Mouse (Mus musculus) regulatory T cell (primary cell): ENCODE data around the gene Gje1.

Experiments used
- in situ Hi-C: fragments of 300-600 bp; cut with MboI, MseI; formaldehyde crosslinking; loops from one replicate; pipeline ENCODE4 v1.15.1; 2025; ENCODE audit warnings: high pct_unique_total_duplicates

Gene Gje1

DNA sequence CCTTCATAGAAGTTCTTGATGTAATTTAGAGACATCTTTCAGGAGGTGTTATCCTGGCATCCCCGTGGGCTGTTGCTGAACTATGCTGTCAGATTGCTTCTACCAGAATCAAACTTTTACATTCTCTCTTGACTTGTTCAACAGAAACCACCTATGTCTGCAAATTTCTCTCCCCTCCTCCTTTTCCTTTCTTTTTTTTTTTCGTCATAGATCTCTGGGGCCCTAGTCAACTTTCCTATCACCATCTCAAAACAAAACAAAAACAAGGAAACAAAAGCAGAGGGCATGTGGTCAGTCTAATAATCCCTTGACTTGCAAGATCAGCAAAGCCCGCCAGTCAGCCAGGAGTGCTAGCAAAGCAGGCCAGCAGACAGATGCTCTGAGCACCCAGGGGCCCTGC lies at the start of gene Gje1:
Gene Gje1, minus strand, starts transcription at position 101 of the 400 bp plus-strand sequence.
- in situ Hi-C loops = no loop called here

- in situ Hi-C loops = no loop called here
Observed at GRCm38 (mm10) chr10:14760618-14761017, 42.6 kb upstream of the Gje1 start.

DNA sequence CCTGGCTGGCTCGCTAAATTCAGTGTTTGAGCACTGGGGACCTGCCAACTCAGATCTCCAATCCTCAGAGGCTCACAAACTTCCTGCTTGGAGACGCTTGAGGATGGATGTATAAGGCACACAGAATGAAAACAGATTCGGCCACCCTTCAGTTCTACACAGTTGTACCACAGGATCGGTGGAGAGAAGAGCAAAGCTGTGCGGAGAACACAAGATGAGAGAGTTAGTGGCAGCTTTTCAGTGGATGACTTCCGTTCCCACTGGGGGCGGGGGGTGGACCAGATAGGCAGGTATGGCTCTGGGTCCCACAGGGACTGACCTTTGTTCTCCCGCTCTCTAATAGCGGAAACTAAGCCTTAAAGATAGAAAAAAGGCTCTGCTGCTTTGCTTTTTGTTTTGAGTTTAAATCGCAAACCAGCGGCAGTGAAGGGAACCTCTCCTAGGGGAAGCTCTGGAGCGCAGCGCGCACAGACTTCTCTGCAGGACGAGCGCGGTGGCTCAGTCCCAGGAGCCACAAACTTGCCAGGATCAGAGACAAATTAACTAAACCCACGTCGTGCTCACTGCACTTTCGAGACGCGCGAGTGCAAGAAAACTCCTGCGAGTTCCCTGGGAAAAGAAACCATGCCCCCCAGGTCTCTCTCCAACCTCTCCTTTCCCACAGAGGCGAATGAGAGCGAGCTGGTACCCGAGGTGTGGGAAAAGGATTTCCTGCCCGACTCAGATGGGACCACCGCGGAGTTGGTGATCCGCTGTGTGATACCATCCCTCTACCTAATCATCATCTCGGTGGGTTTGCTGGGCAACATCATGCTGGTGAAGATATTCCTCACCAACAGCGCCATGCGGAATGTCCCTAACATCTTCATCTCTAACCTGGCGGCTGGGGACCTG lies 41.9 kb upstream of the Gje1 start:
- in situ Hi-C loops = no loop called here

- in situ Hi-C loops = no loop called here
Observed at GRCm38 (mm10) chr10:14734285-14734684, 16.3 kb upstream of the Gje1 start.

- in situ Hi-C loops = no loop called here
Observed at GRCm38 (mm10) chr10:14725671-14726070, 7.7 kb upstream of the Gje1 start.

- in situ Hi-C loops = loop anchor here (10.0 kb wide), 1 partner anchor 261 kb away; no protein-coding TSS in a partner anchor
Observed at GRCm38 (mm10) chr10:14705072-14706066, 12.6 kb downstream of the Gje1 start, which contains the start of the genes Vta1 and Nmbr. TSS of gene Vta1 (minus strand) at chr10:14705560. TSS of gene Nmbr (plus strand) at chr10:14705591.

DNA sequence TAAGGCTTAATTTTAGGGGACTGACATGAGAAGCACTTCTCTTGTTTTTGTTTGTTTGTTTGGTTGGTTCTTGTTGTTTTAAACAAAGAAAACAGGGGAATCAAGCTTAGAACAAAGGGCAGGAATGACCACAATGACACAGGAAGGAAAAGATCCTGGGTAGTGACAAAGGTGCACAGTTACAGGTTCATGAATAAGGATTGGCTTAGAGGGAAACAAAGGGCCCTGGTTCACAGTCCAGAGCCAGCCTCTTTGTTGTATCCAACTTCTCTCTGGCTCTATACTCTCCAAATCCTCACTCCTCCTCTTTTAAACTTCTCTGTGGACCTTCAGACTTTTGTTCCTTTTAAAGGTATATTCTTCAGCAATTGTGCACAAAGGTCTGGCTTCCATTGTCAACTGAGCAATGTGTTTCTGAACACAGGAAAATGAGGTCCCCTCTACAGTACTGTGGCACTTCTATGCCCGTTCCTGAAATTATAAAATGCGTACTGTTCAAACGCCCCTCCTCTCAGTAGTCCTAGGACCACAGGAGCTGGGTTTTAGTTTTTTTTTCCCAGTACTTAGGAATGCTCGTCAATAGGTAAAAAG lies 14.1 kb downstream of the Gje1 start:
- in situ Hi-C loops = loop anchor here (10.0 kb wide), 1 partner anchor 259 kb away; no protein-coding TSS in a partner anchor

DNA sequence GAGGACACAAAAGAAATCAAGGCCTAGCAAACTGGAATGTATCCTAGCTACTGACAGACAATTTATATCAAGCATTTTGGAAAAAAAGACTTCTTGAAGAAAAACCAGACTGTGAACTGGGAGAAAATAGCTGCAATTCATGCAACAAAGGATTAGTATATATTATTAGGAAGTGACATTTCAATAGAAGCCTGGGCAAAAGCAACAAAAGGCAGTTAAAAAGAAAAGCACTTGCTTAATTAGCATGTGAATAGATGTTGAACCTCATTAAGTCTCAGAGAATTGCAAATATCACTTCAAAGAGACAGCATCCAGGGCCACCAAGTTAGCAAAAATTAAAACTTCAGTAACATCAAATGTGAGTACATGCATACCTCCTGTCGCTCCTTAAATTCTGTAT lies 14.8 kb downstream of the Gje1 start:
- in situ Hi-C loops = loop anchor here (10.0 kb wide), 1 partner anchor 258 kb away; no protein-coding TSS in a partner anchor

GRCm38 (mm10) chr10:14690349-14690748 lies 27.7 kb downstream of the Gje1 start:
- in situ Hi-C loops = no loop called here

DNA sequence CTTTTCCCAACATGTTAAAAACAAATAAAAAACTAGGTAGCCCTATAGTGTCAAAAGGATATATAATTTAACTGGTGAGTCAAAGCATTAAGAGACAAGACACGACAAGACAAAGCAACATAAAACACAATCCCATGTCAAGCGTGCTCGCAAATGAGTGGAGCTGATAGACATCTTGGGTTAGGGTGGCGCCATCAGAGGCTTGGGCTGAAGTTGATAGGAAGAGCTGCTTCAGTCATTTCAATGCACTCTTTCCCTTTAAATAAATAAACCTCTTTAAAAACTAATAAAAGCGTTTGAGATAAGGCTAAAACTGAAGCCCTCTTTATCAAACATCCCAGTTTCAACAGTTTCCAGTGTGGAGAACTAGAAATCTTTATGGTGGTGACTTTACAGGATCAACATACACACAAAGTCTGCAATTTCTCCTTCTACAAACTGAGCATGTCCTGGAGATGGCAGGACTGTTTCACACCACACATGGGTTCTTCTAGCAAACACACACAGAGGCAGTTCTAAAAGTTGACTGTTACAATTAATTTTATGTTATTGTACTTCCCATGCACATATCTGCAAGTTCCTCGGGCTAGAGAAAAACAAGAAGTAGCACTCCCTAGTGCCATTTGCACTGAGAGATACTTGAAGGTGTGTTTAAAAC lies 29.1 kb downstream of the Gje1 start:
- in situ Hi-C loops = no loop called here

- in situ Hi-C loops = no loop called here
Observed at GRCm38 (mm10) chr10:14685663-14686062, 32.4 kb downstream of the Gje1 start.

DNA sequence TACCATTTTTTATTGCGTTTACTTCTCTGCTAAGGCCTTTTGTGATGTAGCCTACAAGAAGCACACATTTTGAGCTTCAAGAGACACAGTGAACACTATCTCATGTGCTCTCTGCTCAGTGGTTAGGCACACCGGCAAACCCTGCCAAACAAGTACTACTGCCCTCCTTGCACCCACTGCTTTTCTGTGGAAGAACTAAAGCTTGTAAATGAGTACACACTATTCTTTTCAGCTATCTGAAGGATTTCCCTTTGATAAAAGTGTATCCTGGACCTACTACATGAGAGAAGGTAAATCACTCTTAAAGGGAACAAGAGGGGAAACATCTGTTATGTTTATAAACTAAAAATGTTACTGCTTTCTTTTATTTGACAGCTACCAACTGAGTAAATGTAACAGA lies 51.9 kb downstream of the Gje1 start:
- in situ Hi-C loops = no loop called here
